Mouse (Mus musculus): Measurements from ENCODE around the gene Ppcs.

GRCm38 (mm10) chr4:119381471-119382190 lies 40.6 kb downstream of the Ppcs start:
- TF ChIP-seq TAL1 (IDR thresholded peaks at IDR 0.05; ENCODE audit: low read length): no peak
- TF ChIP-seq GATA1 (IDR thresholded peaks at IDR 0.05; ENCODE audit: low read length): no peak
